Mouse (Mus musculus): ENCODE measurements around the gene Rdh12.
"Not testable (repeated sequence)": the region's sequence is repeated elsewhere in the genome, so short reads cannot be mapped to it uniquely, and the experiment has no call there.

The Rdh12 gene

DNA sequence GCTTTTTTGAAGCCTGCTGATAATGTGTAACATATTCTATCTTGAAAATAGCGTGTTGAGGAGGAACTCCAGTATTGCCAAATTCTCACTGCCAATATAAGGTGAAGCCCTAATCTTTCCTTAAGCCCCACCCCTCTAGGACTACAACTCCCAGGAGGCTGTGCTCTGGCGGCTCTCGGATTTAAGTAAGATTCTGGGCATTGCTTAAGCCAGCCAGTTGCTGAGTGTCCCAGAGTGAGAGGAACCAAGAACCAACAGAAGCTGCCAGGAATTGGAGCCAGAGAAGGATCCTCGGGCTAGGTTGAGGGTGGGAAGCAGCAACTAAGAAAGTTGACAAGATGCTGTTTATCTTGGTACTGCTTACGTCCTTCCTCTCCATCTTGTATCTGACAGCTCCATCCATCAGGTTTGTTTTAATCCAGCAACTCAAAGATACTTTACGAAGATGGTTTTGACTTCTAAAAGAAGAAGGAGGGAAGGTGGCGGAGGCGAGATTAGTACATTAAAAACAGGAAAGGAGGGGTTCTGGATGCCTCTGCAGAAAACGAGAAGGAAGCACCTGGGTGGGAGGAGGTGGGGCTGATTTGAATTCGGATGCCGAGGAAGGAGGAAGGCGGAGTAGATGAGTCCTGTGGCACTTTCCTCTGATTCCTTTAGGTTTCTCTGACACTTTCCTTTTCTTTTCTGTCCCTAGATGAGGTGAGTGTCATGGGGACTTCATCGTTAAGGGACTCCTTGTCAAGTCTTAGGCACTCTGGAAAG lies at the start of gene Rdh12:
TSS of gene Rdh12 (plus strand) at position 212 of the 762 bp plus-strand sequence.
- peak in 1 of 2 experiments; percentile 21 for DNase-seq (ENCODE audit: low spot score in 2 of 2)

DNA sequence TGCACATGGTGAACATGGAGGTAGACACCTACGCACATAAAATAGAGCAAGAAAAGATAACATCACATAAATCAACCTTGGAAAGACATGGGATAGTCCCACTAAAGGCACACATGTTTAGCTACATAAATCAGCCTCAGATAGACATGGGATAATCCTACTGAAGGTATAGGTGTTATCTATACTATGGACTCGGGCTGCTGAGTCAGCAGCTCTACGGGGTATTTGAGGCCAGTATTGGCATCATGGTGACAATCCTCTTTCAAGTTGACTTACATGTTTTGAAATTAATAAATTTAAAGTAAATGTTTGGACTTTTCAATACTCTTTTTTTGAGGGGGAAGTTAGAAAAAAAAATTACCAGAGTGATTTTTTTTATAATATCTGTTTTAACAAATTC lies 45.8 kb upstream of the Rdh12 start:
- DNase-seq (ENCODE audit: low spot score in 2 of 2), result no peak

DNA sequence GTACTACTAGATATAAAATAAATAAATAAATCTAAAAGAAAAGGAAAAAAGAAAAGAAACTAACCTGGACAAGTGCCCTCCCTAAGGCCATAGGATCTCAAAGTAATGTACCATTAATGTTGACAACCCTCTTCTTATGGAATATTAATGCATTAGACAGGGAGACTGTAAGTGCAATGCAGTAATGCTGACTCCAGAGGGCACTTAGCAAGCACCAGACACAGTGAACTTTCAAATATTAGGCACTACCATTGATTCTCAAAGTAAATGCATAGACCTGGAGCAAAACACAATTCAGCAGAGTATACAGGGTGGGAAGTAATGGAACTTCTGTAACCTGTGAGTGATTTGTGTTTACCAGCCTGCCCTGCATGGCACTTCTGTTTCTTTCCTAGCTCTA lies 39.5 kb upstream of the Rdh12 start:
- no peak for DNase-seq (ENCODE audit: low spot score in 2 of 2)

DNA sequence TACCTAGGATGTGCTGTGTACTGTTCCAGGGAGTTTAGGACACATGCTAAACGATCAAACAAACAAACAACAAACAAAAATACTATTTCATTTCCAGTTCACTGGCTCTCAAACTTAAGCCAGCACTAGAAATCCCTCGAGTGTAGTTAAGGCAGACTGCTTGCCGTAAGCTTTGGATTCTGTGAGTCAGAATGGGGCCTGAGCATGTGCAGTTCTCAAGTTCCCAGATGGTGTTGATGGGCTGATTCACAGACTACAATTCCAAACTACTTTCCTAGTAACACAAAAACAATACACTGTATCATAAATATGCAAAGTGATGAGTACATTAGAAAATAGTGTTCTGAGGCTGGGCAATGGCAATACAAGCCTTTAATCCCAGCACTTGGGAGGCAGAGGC lies 38.3 kb upstream of the Rdh12 start:
- DNase-seq (ENCODE audit: low spot score in 2 of 2), result no peak

DNA sequence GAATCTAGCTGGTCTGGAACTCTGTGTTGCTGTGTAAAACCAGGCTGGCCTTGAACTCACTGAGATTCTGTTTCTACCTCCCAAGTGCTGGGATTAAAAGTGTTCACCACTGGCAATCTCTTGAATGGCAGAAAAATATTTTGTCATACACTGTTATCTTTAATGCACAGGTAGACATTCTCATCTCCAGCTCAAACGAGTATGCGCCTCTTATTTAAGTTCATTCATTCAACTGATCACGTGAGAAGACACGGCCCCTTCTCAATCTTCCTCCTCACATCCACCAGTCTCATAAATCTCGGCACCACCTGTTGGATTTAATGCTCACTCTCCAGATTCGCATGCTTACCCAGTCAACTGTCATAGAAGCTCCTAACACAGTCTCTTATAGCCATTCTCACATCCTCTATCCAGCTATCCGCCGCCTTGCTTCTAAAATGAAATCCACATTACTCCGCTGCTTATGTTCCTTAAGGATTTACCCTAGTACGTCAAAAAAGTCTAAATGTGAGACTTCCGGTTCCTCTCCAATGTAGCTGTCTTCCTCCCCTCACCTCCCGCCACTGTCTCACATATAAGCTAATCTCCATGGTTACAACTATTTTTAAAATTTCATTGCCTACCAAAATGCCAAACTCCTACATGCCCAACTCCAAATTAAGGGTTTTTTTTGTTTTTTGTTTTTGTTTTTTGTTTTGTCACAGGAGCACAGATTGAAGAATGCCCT lies 37.3 kb upstream of the Rdh12 start:
- DNase-seq (ENCODE audit: low spot score in 2 of 2), result no peak

DNA sequence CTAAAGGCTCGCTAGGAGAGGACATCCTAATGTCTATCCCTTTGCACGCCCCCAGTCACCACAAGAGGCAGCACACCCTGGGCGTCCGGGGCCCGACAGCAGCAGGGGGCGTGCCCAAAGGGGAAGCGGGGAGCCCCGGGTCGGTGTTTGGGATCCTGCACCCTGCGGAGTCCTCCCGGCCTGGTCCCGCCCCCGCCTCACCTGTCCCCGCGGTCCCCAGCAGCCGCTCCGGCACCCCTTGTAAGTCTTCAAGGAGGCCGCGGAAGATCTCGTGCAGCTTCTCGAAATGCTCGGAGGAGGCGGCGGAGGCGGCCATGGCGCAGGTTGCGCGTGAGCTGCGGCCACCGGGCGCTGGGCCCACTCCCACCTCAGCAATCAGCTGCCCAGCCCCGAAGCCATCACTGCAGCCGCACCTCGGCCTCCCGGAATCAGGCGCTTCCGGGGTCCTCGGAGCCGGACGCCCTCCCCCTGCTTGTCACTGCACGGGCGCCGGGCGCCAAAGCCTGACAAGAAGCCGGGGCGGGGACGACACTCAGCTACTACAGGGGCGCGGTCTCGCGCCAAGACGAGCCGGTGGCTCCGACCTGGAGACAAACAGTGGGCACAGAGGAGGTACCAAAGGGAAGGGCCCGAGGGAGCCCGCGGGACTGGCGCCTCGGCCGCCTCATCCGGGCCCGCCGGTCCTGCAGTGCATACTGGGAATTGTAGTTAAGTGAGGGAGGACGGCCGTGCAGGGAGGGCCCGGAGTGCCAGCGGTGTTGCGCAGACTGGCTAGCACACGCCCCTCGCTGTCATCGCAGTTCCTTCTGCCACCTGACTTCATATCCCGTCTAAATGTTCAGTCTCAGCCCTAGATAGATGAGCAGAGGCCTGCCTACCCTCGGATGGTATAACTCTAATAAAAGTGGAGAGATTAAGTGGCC lies 36.4 kb upstream of the Rdh12 start, which contains the start of gene Vti1b:
TSS of gene Vti1b (minus strand) at position 649 of the 923 bp plus-strand sequence.
- DNase-seq (ENCODE audit: low spot score in 2 of 2), result peak; percentile 77 to 81

DNA sequence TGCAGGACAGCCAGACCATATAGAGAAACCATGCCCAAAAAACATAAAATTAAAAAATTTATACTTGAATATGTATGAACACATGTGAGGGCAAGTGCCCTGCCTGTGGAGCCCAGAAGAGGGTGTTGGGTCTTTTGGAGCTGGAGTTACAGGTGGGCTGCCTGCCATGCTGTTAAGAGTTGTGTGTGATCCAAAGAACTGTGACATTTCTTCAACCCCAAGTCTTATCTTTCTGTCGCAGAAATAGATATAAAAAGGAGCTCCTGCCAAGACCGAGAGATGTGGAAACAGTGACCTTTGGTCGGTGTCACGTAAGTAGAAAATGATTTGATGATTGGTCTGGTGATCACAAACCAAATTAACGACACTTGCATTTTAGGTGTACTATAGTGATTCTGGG lies 35.0 kb upstream of the Rdh12 start:
- peak in 1 of 2 experiments; percentile 7 for DNase-seq (ENCODE audit: low spot score in 2 of 2)

DNA sequence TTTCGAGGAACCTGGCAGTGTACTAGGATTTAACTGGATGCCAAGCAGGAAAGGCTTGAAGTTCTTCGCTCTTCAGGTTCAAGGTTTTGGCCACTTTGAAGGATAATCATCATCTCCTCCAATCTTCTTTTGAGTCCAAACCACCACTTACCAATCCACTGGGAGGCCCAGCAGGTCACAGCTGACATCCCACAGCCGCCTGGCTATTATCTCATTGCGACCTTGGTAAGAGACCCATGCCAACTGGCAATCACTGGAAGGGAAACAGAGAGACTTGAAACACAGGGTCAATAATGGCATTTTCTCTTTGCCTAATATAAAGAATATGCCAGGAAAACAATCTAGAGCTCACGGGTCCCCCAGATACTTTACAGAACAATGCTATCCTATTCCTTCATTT lies 32.7 kb upstream of the Rdh12 start:
- DNase-seq (ENCODE audit: low spot score in 2 of 2), result no peak

DNA sequence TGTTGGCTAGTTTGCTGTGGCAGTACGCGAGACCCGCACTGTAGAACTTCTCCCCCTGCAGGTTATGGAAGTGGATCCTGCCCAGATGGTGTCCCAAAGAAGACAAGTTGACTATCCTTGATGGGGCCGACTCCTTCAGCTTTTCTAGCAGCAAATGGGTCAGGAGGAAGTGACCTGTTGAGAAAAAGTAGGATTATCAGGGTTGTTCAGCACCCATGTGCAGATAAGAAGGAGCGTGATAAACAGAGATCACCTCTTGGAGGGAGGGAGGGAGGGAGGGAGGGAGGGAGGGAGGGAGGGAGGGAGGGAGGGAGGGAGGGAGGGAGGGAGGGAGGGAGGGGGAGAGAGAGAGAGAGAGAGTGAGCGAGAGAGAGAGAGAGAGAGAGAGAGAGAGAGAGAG lies 23.6 kb upstream of the Rdh12 start:
- not testable (repeated sequence) for DNase-seq (ENCODE audit: low spot score in 2 of 2)

DNA sequence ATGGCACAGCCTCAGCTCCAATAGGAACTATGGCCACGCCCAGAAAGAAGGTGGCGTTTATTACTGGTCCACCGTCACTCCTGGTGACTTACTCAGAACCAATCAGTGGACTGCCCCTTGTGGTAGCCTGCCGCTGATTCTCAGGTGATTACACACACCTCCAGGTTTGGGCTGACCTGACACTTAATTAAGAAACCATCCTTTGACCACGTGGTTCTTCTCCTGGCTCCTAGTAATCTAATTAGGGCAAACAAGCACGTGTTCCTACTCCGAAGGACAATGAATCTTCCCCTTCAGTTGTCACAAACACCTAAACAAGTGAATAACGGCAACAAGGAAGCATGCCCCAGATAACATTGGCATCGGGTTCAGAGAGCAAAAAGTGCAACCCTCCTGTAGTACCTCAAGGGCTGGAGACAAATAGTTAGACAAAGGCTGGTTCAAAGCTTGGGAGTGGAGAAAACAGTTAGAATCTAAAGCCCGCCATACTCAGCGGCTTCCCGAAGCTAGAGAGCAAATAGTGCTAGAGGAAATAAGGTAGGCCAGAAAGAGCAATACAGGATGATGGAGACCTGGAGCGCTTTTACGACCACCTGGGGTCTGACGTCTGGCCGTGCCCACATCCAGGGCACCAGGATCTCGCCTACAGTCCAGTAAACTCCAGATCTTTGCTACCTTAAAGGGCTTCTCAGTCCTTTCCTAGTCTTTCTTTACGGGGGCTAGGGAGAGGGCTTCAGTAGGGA lies 17.6 kb upstream of the Rdh12 start:
- DNase-seq (ENCODE audit: low spot score in 2 of 2), result peak; percentile 46 to 59

DNA sequence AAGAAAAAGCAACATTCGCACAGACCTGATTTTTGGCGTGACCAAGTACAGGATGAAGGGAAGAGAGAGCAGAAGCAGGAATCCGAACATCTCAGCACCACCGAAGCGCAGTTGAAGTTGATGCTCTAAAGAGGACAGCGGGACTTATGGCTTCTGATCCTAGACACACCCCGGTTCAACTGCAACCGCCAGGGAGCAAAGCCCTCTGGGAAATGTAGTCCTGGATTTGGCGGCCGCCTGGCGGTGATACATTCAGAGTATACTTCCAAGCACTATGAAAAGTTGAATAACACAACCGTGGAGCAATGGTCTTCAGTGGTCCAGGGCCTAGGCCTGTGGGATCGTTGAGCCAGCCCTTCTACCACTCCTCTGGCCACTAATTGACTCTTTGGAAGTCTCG lies 17.0 kb upstream of the Rdh12 start:
- peak; percentile 55 to 76 for DNase-seq (ENCODE audit: low spot score in 2 of 2)

DNA sequence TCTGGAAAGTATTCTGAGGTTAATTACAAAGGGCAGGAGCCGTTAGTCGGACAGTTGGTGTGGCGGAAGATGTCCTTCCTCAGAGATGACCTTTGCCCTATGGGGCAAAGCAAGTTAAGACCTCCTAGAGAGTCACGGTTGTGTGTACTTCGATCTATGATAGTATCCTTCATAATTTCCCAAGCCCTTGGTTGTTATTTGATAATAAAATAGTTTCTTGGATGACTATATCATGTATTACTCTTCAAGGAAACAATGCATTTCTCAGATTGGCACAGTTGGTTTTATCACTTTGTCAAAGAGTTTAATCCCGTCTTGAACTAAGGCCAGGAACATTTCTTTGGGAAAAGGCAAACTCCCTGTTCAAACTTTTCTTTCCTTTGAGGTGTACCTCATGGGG lies 16.5 kb upstream of the Rdh12 start, which contains the start of gene Rdh11:
TSS of gene Rdh11 (minus strand) at position 101 of the 400 bp plus-strand sequence.
- DNase-seq (ENCODE audit: low spot score in 2 of 2), result no peak

DNA sequence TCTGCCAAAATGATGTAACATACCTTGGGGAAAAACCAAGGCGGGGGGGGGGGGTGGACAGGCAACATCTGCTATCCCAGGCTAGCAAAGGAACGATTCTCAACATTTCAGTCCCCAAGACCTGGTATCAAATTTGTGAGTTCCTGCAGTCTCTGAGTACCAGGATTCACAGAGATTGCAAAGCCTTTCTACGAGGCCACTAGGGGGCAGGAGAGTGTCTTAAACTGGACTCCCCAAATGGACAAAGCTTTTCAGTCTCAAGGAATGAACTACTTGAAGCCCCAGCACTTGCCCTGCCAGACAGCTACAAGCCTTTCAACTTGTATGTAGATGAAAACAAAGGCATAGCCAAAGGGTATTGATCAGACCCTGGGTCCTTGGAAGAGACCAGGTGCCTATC lies 15.3 kb upstream of the Rdh12 start:
- DNase-seq (ENCODE audit: low spot score in 2 of 2), result peak; percentile 32 to 60

DNA sequence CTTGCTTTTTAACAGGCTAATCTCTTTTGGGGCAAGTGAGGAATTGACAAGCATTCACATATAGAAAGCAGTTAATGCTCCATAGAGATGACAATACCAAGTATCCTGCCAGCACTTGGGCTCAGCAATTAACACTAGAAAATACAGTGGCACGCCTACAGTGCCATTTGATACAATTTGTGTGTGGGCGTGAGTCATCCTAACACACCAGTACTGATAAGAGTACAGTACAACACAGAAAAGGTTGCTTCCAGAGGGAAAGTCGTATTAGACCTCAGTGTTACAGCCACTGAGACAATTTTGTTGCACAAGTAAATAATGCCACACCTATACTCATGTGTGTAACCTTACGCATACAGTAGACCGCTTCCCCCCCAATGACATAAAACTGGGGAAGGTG lies 11.6 kb upstream of the Rdh12 start:
- no peak for DNase-seq (ENCODE audit: low spot score in 2 of 2)

DNA sequence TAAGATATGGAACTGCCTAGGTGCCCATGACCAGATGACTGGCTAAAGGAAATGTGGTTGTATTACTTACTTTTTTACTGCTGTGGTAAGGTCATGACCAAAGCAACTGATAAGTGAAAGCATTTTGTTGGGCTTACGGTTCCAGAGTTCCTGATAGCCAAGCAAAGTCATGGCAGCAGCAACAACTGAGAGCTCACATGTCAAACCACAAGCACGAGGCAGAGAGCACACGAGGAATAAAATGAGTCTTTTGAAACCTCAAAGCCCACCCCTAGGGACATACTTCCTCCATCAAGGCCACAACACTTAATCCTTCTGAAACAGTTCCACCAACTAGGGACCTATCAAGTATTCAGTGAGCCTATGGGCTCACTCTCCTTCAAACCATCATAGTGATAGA lies 6.8 kb upstream of the Rdh12 start:
- DNase-seq (ENCODE audit: low spot score in 2 of 2), result no peak

DNA sequence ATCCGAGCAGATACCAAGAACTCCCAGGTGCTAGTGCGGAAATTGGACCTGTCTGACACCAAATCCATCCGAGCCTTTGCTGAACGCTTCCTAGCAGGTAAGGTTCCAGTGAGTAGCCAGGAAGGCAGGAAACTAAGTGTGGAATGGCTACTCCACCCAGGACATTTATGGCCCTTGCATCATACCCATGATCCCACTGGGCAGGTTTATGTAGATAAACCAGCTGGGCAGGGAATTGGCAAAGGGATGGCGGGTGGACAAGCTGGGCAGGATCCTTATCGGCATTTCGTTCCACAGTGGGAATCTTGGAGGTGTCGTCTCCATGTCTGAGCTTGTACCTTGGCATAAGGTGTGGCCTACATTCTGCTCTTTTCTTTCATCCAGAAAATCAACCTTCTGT lies 2.7 kb downstream of the Rdh12 start:
- no peak for DNase-seq (ENCODE audit: low spot score in 2 of 2)

DNA sequence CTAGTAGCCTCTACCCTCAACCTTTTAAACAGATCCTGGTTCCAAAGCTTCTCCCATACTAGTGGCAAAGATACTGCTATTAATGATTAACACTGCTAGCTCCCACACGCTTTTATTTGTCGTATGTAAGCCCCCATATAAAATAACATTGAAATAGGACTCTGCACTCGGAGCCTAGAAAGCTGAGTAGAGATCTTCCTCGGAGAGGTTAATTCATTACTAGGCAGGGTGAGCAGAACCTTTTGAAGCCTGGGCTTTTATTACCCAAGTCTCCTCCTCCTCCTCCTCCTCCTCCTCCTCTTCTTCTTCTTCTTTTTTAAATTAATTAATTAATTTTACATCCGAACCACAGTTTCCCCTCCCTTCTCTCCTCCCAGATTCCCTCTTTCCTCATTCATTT lies 8.8 kb downstream of the Rdh12 start:
- DNase-seq (ENCODE audit: low spot score in 2 of 2), result no peak

DNA sequence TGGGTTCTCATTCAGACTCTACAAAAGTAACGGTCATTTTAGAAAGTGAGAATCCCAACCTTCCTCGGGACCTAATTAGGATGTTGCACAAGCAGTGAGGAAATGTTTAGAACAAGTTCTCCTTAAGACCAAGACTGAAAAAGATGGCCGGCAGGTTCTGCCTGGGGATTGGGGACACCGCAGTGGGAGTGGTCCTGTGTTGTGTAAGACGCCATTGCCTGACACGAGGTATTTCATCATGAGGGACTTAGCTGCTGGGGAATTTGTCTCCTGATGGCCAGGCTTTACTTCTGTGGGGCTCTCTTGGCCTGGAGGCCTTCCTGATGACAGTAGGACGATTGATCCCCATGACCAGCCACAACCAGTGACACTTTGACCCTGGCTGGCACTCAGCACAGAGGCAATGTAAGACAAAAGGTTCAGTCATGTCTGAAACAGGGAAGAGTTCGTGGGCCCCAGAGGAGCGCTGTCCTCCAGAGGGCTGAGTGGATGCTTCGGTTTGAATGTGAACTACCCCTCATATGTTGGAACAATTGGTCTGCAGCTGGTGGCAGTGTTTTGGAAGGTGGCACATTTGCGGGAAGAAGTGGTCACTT lies 26.9 kb downstream of the Rdh12 start:
- no peak for DNase-seq (ENCODE audit: low spot score in 2 of 2)

DNA sequence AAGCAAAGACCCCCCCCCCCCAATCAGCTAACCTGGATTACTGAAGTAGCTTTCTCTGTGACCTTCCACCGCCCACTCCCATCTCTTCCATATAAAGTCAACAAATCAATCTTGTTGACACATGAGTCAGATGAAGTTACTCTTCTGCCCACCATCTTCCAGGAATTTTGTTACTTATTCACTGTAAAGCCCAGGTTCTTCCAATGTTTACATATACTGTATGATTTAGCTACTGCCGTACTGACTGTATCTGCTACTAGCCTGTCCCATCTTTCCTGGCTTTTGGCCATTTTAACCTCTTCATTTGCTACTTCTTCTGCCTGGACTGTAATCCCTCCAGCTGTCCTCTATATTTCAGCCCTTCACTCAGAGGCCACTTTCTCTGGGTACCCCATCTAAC lies 33.3 kb downstream of the Rdh12 start:
- DNase-seq (ENCODE audit: low spot score in 2 of 2), result no peak

DNA sequence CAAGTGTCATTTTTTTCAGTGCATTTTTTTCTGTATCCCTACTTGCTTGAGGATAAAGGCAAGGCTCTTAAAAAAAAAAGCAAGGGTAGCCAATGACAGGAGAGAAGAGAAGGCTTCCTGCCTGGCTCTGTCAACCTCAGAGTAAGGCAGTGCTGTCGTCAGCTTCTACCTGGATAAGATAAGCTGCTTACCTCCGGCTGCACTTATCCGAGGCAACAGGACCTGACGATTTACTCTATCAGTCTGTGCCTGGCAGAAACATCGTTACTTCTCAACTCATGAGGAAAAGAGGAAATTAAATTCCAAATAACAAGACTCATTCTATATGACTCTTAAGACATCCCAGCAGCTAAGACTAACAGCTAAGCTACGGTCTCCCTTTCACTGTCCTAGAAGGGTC lies 34.2 kb downstream of the Rdh12 start:
- no peak for DNase-seq (ENCODE audit: low spot score in 2 of 2)

DNA sequence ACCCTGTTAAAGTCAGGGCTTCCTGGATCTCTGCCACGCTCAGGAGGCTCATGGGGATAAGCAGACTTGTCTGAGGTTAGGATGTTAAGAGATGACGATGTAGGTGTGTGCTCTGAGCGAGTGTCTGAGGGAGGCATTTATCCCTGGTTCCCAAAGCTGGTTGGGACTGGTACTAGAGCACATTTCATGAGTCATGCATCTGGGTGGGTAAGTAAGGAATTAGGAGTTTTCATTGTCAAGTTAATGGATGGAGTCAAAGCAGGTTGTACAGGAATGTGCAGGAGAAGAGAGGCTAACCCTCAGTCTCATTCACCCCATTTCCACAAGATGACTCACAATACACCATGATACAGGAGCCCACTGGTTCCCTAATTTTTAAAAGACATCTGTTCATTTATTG lies 39.4 kb downstream of the Rdh12 start:
- DNase-seq (ENCODE audit: low spot score in 2 of 2), result no peak

Measured in spleen, postnatal 14 days (tissue).